Mouse (Mus musculus): Measurements from ENCODE around the gene Hsd17b13.

Hsd17b13 gene

GRCm38 (mm10) chr5:103927429-103928195 is 49.6 kb downstream of the Hsd17b13 start:
- in situ Hi-C loops (cut with MboI, MseI): no loop called here

- in situ Hi-C loops (cut with MboI, MseI): no loop called here
These were observed 50.8 kb downstream of the Hsd17b13 start for GRCm38 (mm10) chr5:103926398-103926797.

GRCm38 (mm10) chr5:103923755-103924154 is 53.5 kb downstream of the Hsd17b13 start:
- in situ Hi-C loops (cut with MboI, MseI): loop anchor here in 1 of 2 experiments (25.0 kb wide), 1 partner anchor 561 kb away; no protein-coding TSS in a partner anchor

GRCm38 (mm10) chr5:103923101-103923500 is 54.1 kb downstream of the Hsd17b13 start:
- in situ Hi-C loops (cut with MboI, MseI): loop anchor here in 1 of 2 experiments (25.0 kb wide), 1 partner anchor 561 kb away; no protein-coding TSS in a partner anchor

GRCm38 (mm10) chr5:103922436-103922835 is 54.8 kb downstream of the Hsd17b13 start:
- in situ Hi-C loops (cut with MboI, MseI): loop anchor here in 1 of 2 experiments (25.0 kb wide), 1 partner anchor 560 kb away; no protein-coding TSS in a partner anchor

GRCm38 (mm10) chr5:103919497-103919896 is 57.7 kb downstream of the Hsd17b13 start:
- in situ Hi-C loops (cut with MboI, MseI): loop anchor here (5.0 to 25.0 kb wide), 4 partner anchors 128 to 1975 kb away; partner anchors contain the start of gene Nudt9 (in 1 of the 2)

- in situ Hi-C loops (cut with MboI, MseI): loop anchor here (5.0 to 25.0 kb wide), 4 partner anchors 129 to 1977 kb away; partner anchors contain the start of gene Nudt9 (in 1 of the 2)
These were observed 59.0 kb downstream of the Hsd17b13 start for GRCm38 (mm10) chr5:103918233-103918632.

- in situ Hi-C loops (cut with MboI, MseI): loop anchor here (5.0 to 25.0 kb wide), 4 partner anchors 130 to 1977 kb away; partner anchors contain the start of gene Nudt9 (in 1 of the 2)
These were observed 59.8 kb downstream of the Hsd17b13 start for GRCm38 (mm10) chr5:103917357-103917895.

- in situ Hi-C loops (cut with MboI, MseI): loop anchor here (5.0 to 25.0 kb wide), 4 partner anchors 131 to 1978 kb away; partner anchors contain the start of gene Nudt9 (in 1 of the 2)
These were observed 60.4 kb downstream of the Hsd17b13 start for GRCm38 (mm10) chr5:103916595-103917356.

GRCm38 (mm10) chr5:103914335-103915226 is 62.6 kb downstream of the Hsd17b13 start:
- in situ Hi-C loops (cut with MboI, MseI): loop anchor here (5.0 to 25.0 kb wide), 4 partner anchors 133 to 1980 kb away; partner anchors contain the start of gene Nudt9 (in 1 of the 2)

- in situ Hi-C loops (cut with MboI, MseI): loop anchor here (10.0 to 25.0 kb wide), 3 partner anchors 238 to 1982 kb away; no protein-coding TSS in a partner anchor
These were observed 64.1 kb downstream of the Hsd17b13 start for GRCm38 (mm10) chr5:103913150-103913549.

GRCm38 (mm10) chr5:103911555-103911954 is 65.7 kb downstream of the Hsd17b13 start:
- in situ Hi-C loops (cut with MboI, MseI): loop anchor here (10.0 to 25.0 kb wide), 3 partner anchors 237 to 1983 kb away; no protein-coding TSS in a partner anchor

GRCm38 (mm10) chr5:103910748-103911409 is 66.3 kb downstream of the Hsd17b13 start, which contains the start of gene Klhl8:
Klhl8 (minus strand) TSS chr5:103911259.
- in situ Hi-C loops (cut with MboI, MseI): loop anchor here (10.0 to 25.0 kb wide), 3 partner anchors 236 to 1984 kb away; no protein-coding TSS in a partner anchor

- in situ Hi-C loops (cut with MboI, MseI): loop anchor here (10.0 to 25.0 kb wide), 3 partner anchors 235 to 1985 kb away; no protein-coding TSS in a partner anchor
These were observed 67.1 kb downstream of the Hsd17b13 start for GRCm38 (mm10) chr5:103910156-103910555.

- in situ Hi-C loops (cut with MboI, MseI): loop anchor here in 1 of 2 experiments (25.0 kb wide), 1 partner anchor 547 kb away; no protein-coding TSS in a partner anchor
These were observed 67.7 kb downstream of the Hsd17b13 start for GRCm38 (mm10) chr5:103909466-103909865.

GRCm38 (mm10) chr5:103908851-103909250 is 68.4 kb downstream of the Hsd17b13 start:
- in situ Hi-C loops (cut with MboI, MseI): loop anchor here in 1 of 2 experiments (25.0 kb wide), 1 partner anchor 547 kb away; no protein-coding TSS in a partner anchor

GRCm38 (mm10) chr5:103907844-103908243 is 69.4 kb downstream of the Hsd17b13 start:
- in situ Hi-C loops (cut with MboI, MseI): loop anchor here in 1 of 2 experiments (25.0 kb wide), 1 partner anchor 546 kb away; no protein-coding TSS in a partner anchor

- in situ Hi-C loops (cut with MboI, MseI): loop anchor here in 1 of 2 experiments (25.0 kb wide), 1 partner anchor 544 kb away; no protein-coding TSS in a partner anchor
These were observed 71.0 kb downstream of the Hsd17b13 start for GRCm38 (mm10) chr5:103906173-103906572.

Data from T-helper 17 cell (primary cell).